In genomic region chr2:25577951-25578795, GRCm38 (mm10) we compare ENCODE assay signal across 8 mouse cellular contexts. TPM values are rescaled to one million over a fixed set of nuclear protein-coding genes. Genes with fewer than 3 reads are reported as not detected.
DNase-seq lines count a peak whose midpoint lies in the region; ATAC-seq and TF ChIP-seq lines count a peak whose summit lies in the region.

No protein-coding gene starts in this region.

- 4% methylated on average over 75 of the region's 75 CpGs for WGBS in forebrain, embryonic 11.5 days
- WGBS in limb, embryonic 11.5 days, result 4% methylated on average over 75 of the region's 75 CpGs

- peaks cover 58% of the 10 kb centered on the region for H3K27me3 ChIP-seq in forebrain, embryonic 11.5 days (ENCODE audit: control insufficient read depth, insufficient read depth, low read length)
- peaks cover 49% of the 10 kb centered on the region for H3K27me3 ChIP-seq in limb, embryonic 11.5 days (ENCODE audit: control insufficient read depth, insufficient read depth, low read length)

- no peak for DNase-seq in layer of hippocampus, adult 2 months (ENCODE audit: low spot score in 2 of 2)
- no peak for DNase-seq in layer of hippocampus, postnatal 36 days
- DNase-seq in cerebellum, adult 11-12 months, result peak; percentile 63
- peak; percentile 75 for DNase-seq in forebrain, embryonic 11.5 days (ENCODE audit: low spot score)
- DNase-seq in limb, embryonic 11.5 days (ENCODE audit: low spot score), result peak; percentile 64
- DNase-seq in retina, postnatal 1 day, result peak; percentile 63
- no peak for DNase-seq in right cerebral cortex, postnatal 10 days (ENCODE audit: low spot score in 2 of 2)
- no peak for DNase-seq in spleen, postnatal 4 days (ENCODE audit: low spot score in 2 of 2)

- peaks cover 28% of the 10 kb centered on the region for H3K4me1 ChIP-seq in forebrain, embryonic 11.5 days (replicated peaks; ENCODE audit: control insufficient read depth, insufficient read depth, low read length)
- peaks cover 32% of the 10 kb centered on the region for H3K4me1 ChIP-seq in limb, embryonic 11.5 days (ENCODE audit: control insufficient read depth, insufficient read depth, low read length)

- H3K27ac ChIP-seq in layer of hippocampus, adult 2 months, result peak overlapping the region; percentile 93
- H3K27ac ChIP-seq in forebrain, embryonic 11.5 days (ENCODE audit: low read depth, low read length), result no peak overlapping the region
- H3K27ac ChIP-seq in limb, embryonic 11.5 days (replicated peaks; ENCODE audit: low read depth, low read length), result no peak overlapping the region

- H3K9ac ChIP-seq in forebrain, embryonic 11.5 days (ENCODE audit: low read length), result peak overlapping the region; percentile 23; the same call in 1 of the 2 replicates
- H3K9ac ChIP-seq in limb, embryonic 11.5 days (ENCODE audit: low read length), result 0 out of 2 replicates have a peak overlapping the region, but pooled peaks have one; percentile 17

- no peak overlapping the region for H3K4me3 ChIP-seq in layer of hippocampus, adult 2 months
- peak overlapping the region; percentile 19 for H3K4me3 ChIP-seq in forebrain, embryonic 11.5 days (ENCODE audit: low read depth, low read length)
- H3K4me3 ChIP-seq in limb, embryonic 11.5 days (ENCODE audit: low read depth, low read length), result peak overlapping the region; percentile 19

- TF ChIP-seq CTCF in layer of hippocampus, adult 2 months (conservative IDR thresholded peaks at IDR 0.05), result peak; percentile 39

- H3K9me3 ChIP-seq in forebrain, embryonic 11.5 days (ENCODE audit: control insufficient read depth, low read length), result no peaks in the 10 kb centered on the region
- no peaks in the 10 kb centered on the region for H3K9me3 ChIP-seq in limb, embryonic 11.5 days (ENCODE audit: control insufficient read depth, low read length)

- H3K36me3 ChIP-seq in forebrain, embryonic 11.5 days (ENCODE audit: control insufficient read depth, insufficient read depth, low read length), result no peaks in the 10 kb centered on the region
- H3K36me3 ChIP-seq in limb, embryonic 11.5 days (ENCODE audit: control insufficient read depth, insufficient read depth, low read length), result peaks cover 2% of the 10 kb centered on the region; the same call in 1 of the 2 replicates

- peak overlapping the region; percentile 31 for H3K4me2 ChIP-seq in forebrain, embryonic 11.5 days (ENCODE audit: low read depth, low read length, severe bottlenecking)
- H3K4me2 ChIP-seq in limb, embryonic 11.5 days (ENCODE audit: low read depth, severe bottlenecking), result peak overlapping the region; percentile 44

- ATAC-seq in forebrain, embryonic 11.5 days (replicated peaks; ENCODE audit: low FRiP score), result no peak
- no peak for ATAC-seq in limb, embryonic 11.5 days (ENCODE audit: insufficient number of reproducible peaks, low FRiP score, low TSS enrichment, low read depth)

RNA-seq across cellular contexts. Expression of gene Phpt1, which starts 3.1 kb away (rescaled TPM):
- total RNA-seq in layer of hippocampus, adult 2 months (2021), result 10 to 100 TPM; 59.1 to 67.5 TPM
- 10 to 100 TPM; 62.5 to 68.3 TPM for total RNA-seq in layer of hippocampus, postnatal 36 days (2021)
- 144 and 164 TPM in 2 replicates for polyA plus RNA-seq in forebrain, embryonic 11.5 days (2014; fragmentation: Nextera tagmentation; extraction: Ambion mirVana)
- polyA plus RNA-seq in limb, embryonic 11.5 days (2014; fragmentation: Nextera tagmentation; extraction: Ambion mirVana), result 161 and 162 TPM in 2 replicates

RNA-seq across cellular contexts. Expression of gene Ajm1, which starts 3.4 kb away (rescaled TPM):
- total RNA-seq in layer of hippocampus, adult 2 months (2021), result 100 to 1,000 TPM; 106 to 120 TPM
- total RNA-seq in layer of hippocampus, postnatal 36 days (2021), result 100 to 1,000 TPM in 1 of 2 experiments, 10 to 100 TPM in 1; 96.4 to 117 TPM
- 0.28 and 0.69 TPM in 2 replicates for polyA plus RNA-seq in forebrain, embryonic 11.5 days (2014; fragmentation: Nextera tagmentation; extraction: Ambion mirVana)
- polyA plus RNA-seq in limb, embryonic 11.5 days (2014; fragmentation: Nextera tagmentation; extraction: Ambion mirVana), result 0.04 TPM in 1 of 2 replicates, not detected in the other

RNA-seq across cellular contexts. Expression of gene Mamdc4, which starts 3.5 kb away (rescaled TPM):
- total RNA-seq in layer of hippocampus, adult 2 months (2021), result 1 to 10 TPM; 2.8 to 3.5 TPM
- 1 to 10 TPM; 3.1 to 3.2 TPM for total RNA-seq in layer of hippocampus, postnatal 36 days (2021)
- 1.3 and 5.0 TPM in 2 replicates for polyA plus RNA-seq in forebrain, embryonic 11.5 days (2014; fragmentation: Nextera tagmentation; extraction: Ambion mirVana)
- 3.1 and 7.0 TPM in 2 replicates for polyA plus RNA-seq in limb, embryonic 11.5 days (2014; fragmentation: Nextera tagmentation; extraction: Ambion mirVana)

RNA-seq across cellular contexts. Expression of gene Edf1, which starts 20.5 kb away (rescaled TPM):
- total RNA-seq in layer of hippocampus, adult 2 months (2021), result 100 to 1,000 TPM; 193 to 200 TPM
- 100 to 1,000 TPM; 200 to 212 TPM for total RNA-seq in layer of hippocampus, postnatal 36 days (2021)
- polyA plus RNA-seq in forebrain, embryonic 11.5 days (2014; fragmentation: Nextera tagmentation; extraction: Ambion mirVana), result 353 and 371 TPM in 2 replicates
- 324 and 330 TPM in 2 replicates for polyA plus RNA-seq in limb, embryonic 11.5 days (2014; fragmentation: Nextera tagmentation; extraction: Ambion mirVana)

RNA-seq across cellular contexts. Expression of gene Rabl6, which starts 30.1 kb away (rescaled TPM):
- total RNA-seq in layer of hippocampus, adult 2 months (2021), result 100 to 1,000 TPM; 149 to 151 TPM
- total RNA-seq in layer of hippocampus, postnatal 36 days (2021), result 100 to 1,000 TPM; 142 to 155 TPM
- polyA plus RNA-seq in forebrain, embryonic 11.5 days (2014; fragmentation: Nextera tagmentation; extraction: Ambion mirVana), result 77.1 and 81.5 TPM in 2 replicates
- polyA plus RNA-seq in limb, embryonic 11.5 days (2014; fragmentation: Nextera tagmentation; extraction: Ambion mirVana), result 59.3 and 65.6 TPM in 2 replicates

Comparison
In these comparisons a context has a peak if more than half of its experiments do, and no peak if none do; other contexts are left out.
1. DNase-seq: peak in cerebellum, adult 11-12 months (single experiment), forebrain, embryonic 11.5 days (single experiment), limb, embryonic 11.5 days (single experiment) and retina, postnatal 1 day (single experiment); none in layer of hippocampus, adult 2 months (0 of 2), layer of hippocampus, postnatal 36 days (0 of 2), right cerebral cortex, postnatal 10 days (0 of 2) and spleen, postnatal 4 days (0 of 2).